Mouse (Mus musculus) WW6 (cell line): ENCODE data around the gene Avil.
"Not testable (repeated sequence)": the region's sequence is repeated elsewhere in the genome, so short reads cannot be mapped to it uniquely, and the experiment has no call there.

ENCODE experiments used
- DNase-seq: peaks from one replicate; pipeline ENCODE4 v3.0.0-alpha.2; 2013; ENCODE audit warnings: low read depth, low spot score

Avil gene

DNA sequence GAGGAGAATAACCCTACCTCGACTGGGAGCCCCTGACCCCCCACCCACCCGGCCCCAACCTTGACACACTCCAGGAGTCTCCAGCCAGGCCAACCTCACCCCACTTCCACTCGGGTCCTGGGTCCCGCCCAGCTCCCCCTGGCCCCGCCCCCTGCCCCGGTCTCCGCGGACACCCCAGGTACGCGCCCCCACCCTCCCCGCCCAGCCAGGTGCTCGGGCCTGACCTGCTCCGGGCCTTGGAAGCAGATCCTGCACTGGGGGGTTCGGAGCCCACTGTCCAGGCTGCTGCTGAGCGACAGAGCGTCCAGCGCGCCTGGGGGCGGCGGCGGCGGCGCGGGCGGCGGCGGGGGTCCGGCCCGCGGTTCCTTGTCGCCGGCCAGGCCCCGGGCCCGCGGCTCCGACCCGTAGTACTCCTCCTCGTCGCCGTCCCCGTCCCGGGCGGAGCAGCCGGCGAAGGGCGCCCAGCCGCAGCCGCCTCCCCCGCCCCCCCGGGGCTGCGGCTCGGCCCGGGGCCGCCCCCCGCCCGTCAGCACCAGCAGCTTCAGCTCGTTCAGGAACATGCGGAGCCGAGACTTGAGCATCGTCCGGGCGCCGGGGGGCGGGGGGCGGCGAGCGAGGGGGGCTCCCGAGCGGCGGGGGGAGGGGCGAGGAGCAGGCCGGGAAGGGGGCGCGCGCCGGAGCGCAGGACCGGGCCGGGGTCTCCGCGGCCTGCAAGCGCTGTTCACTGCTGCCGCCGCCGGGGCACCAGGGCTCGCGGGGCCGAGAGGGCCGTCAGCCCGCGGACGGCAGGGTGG lies 58.9 kb downstream of the Avil start:
- no peak for DNase-seq

DNA sequence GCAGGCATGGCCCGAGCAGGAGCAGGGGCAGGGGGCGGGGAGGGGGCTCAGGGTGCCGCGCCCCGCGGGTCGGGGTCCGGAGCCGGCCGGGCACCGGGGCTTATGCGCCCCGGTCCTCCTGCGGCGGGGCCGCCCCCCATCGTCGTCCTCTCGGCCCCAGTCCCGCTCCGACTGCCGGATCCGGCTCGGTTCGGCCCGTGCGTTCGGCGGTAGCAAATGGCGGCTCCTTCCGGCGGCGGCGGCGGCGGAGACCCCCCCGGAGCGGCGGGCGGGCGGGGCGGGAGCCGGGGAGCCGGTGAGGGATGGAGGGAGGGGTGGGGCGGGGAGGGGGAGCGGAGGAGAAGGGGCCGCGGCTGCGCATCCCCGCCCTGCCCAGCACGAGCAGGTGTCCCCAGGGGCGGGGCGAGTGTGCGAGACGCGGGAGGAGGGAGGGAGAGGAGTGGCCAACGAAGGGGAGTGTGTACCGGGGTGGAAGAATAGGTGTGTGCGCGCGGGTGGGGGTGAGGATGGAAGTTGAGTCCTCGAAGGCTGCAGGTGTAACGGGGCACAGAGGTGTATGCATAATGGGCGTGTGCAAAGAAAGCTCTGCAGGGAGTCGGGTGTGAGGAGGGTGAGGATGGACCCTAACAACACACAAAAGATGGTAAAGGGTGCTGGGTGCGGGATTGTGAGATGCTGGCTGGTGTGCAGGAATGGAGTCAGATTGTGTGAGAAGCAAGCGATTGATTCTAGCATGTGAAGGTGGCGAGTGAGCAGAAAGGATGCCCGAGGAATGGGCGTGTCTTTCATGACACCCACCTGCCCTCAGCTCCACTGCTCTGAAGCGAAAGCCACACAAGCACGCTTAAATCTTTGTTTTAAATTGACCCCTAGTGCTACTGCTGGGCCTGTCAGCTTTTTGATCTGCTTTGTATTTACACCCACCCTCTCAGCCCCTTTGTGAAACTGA lies 59.7 kb downstream of the Avil start, which contains the start of gene March9:
March9 (minus strand) TSS at position 217 of the 949 bp plus-strand sequence.
- DNase-seq = no peak

DNA sequence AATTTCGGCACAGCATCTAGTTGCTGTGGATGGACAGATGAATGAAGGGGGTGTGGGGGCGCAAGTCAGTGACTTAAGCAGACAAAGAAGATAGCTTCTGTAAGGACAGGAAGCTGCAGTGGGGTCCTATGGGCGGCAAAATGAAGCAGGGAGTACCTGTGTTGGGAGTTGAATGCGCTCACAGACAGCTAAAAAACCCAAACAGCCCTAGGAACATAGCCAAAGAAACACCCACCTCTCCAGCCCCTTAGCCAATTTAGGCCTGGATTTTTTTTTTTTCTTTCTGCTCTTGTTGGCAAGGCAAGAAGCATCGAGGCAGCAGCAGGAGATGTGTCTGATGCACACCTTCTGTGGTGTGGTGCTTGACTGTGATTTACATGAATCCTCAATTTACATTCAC lies 60.6 kb downstream of the Avil start:
- DNase-seq = no peak

DNA sequence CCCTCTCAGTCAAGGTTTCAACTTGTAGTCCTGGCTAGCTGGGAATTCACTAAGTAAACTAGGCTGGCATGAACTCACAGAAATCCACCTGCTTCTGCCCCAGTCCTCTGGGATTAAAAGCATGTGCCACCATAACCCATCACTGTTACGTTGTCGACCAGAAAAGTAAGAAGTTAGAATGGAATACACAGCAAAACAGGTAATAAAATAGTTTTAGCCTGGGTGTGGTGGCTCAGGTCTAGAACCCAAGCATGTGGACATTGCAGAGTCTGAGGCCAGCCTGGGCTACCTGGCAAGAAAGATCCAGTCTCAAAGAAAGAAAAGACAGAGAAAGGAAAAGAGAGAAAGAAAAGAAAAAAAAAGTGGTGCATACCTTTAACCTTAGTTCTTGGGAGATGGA lies 61.0 kb downstream of the Avil start:
- DNase-seq = no peak

DNA sequence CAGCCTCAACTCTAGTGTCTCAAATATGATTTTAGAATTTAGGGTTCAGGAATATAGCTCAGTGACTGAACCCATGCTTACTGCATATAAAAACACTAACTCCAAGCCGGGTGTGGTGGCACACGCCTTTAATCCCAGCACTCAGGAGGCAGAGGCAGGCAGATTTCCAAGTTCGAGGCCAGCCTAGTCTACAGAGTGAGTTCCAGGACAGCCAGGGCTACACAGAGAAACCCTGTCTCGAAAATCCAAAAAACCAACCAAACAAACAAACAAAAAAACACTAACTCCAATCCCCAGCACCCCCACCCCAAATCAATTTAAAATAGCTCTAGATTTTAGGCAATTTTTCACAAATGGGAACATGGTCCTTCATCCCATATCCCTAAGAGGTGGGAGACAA lies 61.6 kb downstream of the Avil start:
- DNase-seq = not testable (repeated sequence)

DNA sequence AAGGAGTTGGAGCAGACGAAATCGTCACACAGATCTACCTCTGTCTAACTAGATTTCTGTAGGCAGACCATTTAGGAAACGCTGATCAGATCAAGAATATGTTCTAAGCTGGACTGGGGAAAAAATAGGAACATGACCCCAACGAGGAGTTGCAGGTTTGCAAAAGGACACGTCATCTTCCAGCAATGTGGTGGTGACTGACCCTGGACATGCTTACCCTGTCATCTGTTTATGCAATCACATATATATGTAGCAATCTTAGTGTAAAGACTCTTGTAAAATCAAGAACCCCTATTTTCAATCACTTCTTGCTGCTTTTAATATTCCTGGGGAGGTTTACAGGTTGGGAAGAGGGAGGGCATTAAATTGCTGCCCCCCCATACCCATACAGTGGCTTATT lies 62.0 kb downstream of the Avil start:
- no peak for DNase-seq

DNA sequence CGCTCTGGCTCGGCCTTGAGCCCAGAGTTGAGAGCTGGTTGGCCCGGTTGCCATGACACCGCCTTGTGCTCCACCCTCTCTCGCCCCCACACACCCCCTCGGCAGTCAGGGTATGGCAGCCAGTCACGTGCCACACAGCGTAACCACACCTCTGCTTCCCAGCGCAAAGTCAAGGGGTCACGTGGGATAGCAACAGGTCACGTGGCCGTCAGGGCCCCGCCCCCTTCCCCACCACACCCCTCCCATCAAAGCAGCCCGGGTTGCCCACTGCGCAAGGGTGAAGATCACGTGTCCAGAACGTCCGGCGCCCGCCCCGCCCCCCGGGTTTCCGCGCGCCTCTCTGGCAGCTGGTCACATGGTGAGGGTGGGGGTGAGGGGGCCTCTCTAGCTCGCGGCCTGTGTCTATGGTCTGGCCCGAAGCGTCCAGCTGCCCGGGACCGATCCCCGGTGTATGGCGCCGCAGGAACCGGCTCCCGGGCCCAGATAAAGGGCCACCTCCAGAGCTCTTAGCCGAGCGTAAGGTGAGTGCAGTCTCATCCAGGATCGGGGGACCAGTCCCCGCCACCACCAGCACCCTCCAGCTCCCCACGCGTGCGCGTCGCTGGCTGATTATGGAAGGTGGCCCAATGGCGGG lies 62.8 kb downstream of the Avil start, which contains the start of gene Cdk4:
Cdk4 (plus strand) TSS at position 296 of the 634 bp plus-strand sequence.
- DNase-seq = peak; percentile 95

DNA sequence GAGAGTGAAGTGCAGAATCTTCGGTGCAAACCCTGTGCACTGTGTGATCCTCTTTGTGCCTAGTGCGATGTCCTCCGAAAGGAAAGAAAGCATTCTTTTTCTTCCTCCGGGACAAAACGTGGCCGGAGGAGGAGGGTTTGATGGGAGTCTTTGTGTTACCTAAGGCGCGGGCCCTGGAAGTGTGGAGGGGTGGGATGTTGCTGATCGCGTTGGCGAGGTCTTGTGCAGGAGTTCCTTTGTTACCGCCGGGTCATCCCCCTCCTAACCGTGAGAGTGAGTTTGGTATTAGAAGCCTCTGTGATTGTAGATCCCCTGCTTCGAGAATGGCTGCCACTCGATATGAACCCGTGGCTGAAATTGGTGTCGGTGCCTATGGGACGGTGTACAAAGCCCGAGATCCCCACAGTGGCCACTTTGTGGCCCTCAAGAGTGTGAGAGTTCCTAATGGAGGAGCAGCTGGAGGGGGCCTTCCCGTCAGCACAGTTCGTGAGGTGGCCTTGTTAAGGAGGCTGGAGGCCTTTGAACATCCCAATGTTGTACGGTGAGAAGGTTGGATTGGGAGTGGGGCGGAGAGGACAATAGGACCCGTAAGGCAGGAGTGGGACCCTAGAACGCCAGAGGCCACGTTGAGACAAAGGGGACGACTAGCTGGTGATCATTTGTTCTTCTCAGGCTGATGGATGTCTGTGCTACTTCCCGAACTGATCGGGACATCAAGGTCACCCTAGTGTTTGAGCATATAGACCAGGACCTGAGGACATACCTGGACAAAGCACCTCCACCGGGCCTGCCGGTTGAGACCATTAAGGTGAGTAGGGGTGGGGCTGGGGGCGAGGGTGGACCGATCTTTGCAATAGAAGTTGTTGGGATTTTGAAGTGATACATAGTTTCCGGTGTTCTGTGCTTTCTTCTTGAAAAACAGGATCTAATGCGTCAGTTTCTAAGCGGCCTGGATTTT lies 63.7 kb downstream of the Avil start:
- DNase-seq = no peak

DNA sequence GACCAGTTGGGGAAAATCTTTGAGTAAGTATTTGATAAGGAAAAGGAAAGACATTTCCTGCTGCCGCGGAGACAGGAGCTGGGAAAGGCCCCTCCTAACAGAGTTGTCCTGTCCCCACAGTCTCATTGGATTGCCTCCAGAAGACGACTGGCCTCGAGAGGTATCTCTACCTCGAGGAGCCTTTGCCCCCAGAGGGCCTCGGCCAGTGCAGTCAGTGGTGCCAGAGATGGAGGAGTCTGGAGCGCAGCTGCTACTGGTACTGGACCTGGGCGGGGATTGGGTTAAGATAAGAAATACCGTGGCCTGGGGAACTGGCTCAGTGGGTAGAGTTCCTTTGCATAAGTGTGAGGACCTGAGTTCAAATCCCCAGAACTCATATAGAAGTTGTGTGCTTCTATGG lies 65.5 kb downstream of the Avil start:
- no peak for DNase-seq

DNA sequence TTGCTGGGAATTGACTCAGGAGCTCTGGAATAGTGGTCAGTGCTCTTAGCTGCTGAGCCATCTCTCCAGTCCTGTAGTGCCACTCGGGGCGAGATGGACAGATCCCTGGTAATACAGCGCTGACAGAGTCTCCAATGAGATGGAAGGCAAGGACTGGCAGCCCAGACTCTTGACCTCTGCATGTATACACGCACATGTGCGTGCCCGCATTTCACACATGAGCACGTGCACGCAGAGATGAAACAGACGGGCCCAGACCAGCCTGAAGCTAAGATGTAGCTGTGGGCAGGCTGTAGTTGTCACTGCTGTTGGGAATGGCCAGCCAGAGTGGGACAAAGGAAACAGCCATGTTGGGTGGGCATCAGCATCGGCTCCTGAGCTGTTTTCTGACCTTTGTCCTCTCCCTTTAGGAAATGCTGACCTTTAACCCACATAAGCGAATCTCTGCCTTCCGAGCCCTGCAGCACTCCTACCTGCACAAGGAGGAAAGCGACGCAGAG lies 66.1 kb downstream of the Avil start:
- no peak for DNase-seq

DNA sequence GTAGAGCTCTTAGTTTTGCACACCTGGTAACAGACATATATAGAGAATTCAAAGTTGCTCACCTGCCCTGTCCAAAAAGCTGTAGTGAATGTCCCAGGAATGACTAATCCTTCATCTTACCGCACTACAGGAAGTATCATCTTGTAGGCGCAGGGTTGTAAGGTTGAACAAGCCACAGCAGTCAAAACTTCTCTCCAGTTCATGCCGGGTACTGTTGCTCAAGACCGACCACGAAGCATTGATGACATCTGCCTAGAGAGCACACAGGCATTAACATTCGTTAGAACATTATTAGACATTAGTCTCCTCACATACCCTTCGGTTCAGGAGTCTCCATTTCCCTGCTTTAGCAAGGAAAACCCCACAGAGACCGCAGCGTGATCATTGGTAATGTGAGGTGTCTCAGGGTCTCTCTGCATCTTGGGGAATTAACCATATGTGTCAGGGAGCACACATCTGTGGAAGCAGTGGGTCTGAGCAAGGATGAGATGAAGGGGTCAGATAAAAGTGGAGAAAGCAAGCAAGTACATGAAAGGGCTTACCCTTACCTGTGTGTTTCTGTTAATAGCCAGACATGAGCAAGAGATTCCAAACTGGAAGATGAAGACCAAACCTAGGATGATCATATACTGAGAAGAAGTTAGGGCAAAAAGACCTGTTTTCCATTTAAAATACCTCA lies 68.0 kb downstream of the Avil start:
- DNase-seq = no peak

DNA sequence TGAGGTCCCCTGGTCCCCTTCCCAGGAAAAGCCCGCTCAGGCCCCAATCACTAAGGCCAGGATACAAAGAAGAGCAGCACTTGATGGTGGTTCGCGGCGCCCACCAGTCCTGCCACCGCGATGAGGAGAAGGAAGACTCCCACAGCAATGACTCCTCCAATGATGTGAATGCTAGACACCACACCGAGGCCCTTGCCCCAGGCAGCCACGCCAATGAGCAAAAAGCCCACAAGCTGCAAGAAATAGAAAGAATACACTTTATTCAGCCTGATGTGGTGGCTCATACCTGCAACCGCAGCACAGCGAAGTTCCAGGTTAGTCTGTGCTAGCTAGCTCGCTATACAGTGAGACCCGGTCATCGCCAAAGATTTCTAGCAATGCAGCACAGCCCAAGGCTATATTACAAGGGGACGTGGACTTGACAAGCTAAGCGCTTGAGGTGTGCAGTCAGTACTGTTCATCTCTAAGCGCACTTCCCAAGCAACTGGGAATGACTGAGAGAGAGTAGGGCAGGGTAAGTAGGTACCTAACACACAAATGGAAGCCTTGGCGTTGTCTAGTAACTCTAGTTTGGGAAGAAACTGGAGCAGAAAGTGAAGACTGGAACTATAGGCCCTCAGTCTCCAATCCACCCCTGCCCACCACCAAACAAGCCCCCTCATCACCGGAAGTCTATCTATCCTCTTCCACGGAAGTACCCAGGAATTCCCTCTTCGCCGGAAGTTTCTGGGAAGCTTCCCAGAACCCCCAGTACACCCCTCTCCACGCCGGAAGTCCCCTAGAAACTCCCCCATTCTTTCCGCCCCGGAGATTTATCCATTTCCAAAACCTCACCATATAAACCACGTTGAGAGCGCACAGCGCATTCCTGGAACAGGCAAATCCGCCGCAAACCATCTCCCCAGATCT lies 69.0 kb downstream of the Avil start:
- DNase-seq = no peak
